Mouse (Mus musculus): ENCODE measurements around the gene Crybg1. TPM values are rescaled to one million over a fixed set of nuclear protein-coding genes. Genes with fewer than 3 reads are reported as not detected.

Crybg1 gene
- total RNA-seq, 1 experiment = 2.5 TPM

DNA sequence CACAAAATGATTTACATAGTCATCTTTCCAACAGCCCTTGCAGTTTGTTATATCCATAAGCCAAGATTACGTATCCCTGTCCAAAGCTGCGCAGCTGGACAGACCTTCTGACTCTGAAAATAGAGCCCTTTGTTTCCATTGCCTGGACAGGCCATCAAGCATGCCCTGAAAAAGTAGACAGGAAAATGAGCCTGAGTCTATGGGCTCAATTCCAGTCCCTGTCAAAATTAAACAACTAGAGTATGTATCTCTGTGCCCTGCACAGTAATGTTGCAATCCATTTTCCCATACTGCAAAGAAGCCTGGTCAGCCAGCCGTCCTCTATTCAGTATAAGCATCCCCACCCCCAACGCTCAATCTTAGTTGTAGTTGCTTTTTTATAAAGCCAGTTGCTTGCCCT is 141.8 kb downstream of the Crybg1 start:
- Histone ChIP-seq H3K36me3 (ENCODE audit: control insufficient read depth, insufficient read depth, low read length, poor library complexity, severe bottlenecking) (no peaks in the 10 kb centered on the region), H3K9me3 (ENCODE audit: control insufficient read depth, insufficient read depth, low read depth, low read length) (no peaks in the 10 kb centered on the region), H3K4me1 (ENCODE audit: control insufficient read depth in 2 of 2, insufficient read depth in 2 of 2, low read length in 2 of 2, poor library complexity in 1 of 2) (no peaks in the 10 kb centered on the region; a peak in 1 of 4 replicates), H3K4me3 (ENCODE audit: insufficient read depth in 1 of 2, low read depth in 1 of 2, low read length in 2 of 2, poor library complexity in 1 of 2, severe bottlenecking in 1 of 2) (no peak overlapping the region), H3K9ac (ENCODE audit: insufficient read depth, low read depth, low read length, poor library complexity, severe bottlenecking) (no peak overlapping the region), H3K27ac (ENCODE audit: insufficient read depth, low read depth, low read length, poor library complexity, severe bottlenecking) (no peak overlapping the region)
- no peak for TF ChIP-seq HCFC1 (IDR thresholded peaks at IDR 0.05; ENCODE audit: borderline replicate concordance, insufficient read depth, low read length)
- TF ChIP-seq CHD2 (IDR thresholded peaks at IDR 0.05; ENCODE audit: low read depth, low read length) = no peak
- TF ChIP-seq ZNF384 (IDR thresholded peaks at IDR 0.05; ENCODE audit: low read depth, low read length) = no peak
- no peak for TF ChIP-seq ZC3H11A (IDR thresholded peaks at IDR 0.05; ENCODE audit: borderline replicate concordance, low read depth, low read length)
- TF ChIP-seq MAFK (IDR thresholded peaks at IDR 0.05; ENCODE audit: insufficient read depth, low read depth, low read length) = no peak
- in situ Hi-C loops (cut with MboI; ENCODE audit: low sequenced_read_pairs in 2 of 2, unreplicated experiment in 2 of 2) = no loop called here
- DNase-seq (ENCODE audit: low read depth, low spot score) = no peak

DNA sequence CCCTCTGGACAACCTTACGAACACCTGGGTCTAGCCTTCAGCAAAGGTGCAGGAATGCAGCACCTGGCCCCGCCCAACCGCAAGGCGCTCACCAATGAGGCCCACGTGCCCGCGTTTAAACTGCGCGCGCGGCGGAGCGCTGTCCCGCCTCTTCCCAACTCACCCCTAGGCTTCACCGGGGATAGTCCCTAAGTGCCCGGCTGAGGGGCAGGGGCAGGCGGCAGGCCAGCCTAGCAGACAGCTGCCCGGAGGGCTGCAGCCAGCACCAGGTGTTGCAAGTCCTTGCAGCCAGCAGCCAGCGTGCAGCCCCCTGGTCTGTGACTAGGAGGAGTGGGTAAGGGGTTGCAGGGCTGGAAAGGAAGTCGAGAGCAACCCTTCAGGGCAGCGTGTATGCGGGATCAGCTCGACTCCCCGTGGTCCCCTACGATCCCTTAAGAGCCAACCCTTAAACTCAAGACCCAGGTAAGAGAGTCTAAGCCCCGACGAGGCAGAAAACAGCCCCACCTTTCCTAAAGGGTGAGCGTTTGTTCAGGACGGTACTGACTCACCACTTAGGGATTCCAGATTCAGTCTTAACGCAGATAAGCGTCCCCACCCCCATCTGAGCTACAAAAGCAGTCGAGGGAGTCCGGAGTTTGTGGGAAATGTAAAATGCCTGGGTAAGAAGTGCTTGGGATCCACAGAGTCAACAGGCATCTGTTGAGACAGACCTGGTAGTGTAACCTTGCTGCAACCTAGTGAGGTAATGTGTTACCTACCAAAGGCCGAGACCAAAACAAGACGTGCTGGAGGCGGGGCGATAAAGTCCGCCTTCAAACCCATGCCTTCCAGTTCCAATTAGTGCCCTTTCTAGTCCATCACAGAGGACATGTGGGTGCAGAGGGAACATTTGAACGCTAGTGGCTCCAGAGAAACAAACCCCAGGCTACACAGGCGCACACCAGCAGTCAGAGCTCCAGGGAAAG is 142.7 kb downstream of the Crybg1 start:
- H3K9me3 ChIP-seq (ENCODE audit: control insufficient read depth, insufficient read depth, low read depth, low read length) = no peaks in the 10 kb centered on the region
- H3K36me3 ChIP-seq (ENCODE audit: control insufficient read depth, insufficient read depth, low read length, poor library complexity, severe bottlenecking) = no peaks in the 10 kb centered on the region
- H3K9ac ChIP-seq (ENCODE audit: insufficient read depth, low read depth, low read length, poor library complexity, severe bottlenecking) = peak overlapping the region; percentile 37
- H3K4me3 ChIP-seq (ENCODE audit: insufficient read depth in 1 of 2, low read depth in 1 of 2, low read length in 2 of 2, poor library complexity in 1 of 2, severe bottlenecking in 1 of 2) = peak overlapping the region; percentile 55 to 64
- peak; percentile 34 for DNase-seq (ENCODE audit: low read depth, low spot score)
- in situ Hi-C loops (cut with MboI; ENCODE audit: low sequenced_read_pairs in 2 of 2, unreplicated experiment in 2 of 2) = no loop called here
- TF ChIP-seq HCFC1 (IDR thresholded peaks at IDR 0.05; ENCODE audit: borderline replicate concordance, insufficient read depth, low read length) (no peak), ZNF384 (IDR thresholded peaks at IDR 0.05; ENCODE audit: low read depth, low read length) (no peak), ZC3H11A (IDR thresholded peaks at IDR 0.05; ENCODE audit: borderline replicate concordance, low read depth, low read length) (no peak), MAFK (IDR thresholded peaks at IDR 0.05; ENCODE audit: insufficient read depth, low read depth, low read length) (no peak), CHD2 (IDR thresholded peaks at IDR 0.05; ENCODE audit: low read depth, low read length) (no peak)
- no peaks in the 10 kb centered on the region; a peak in 1 of 4 replicates for H3K4me1 ChIP-seq (ENCODE audit: control insufficient read depth in 2 of 2, insufficient read depth in 2 of 2, low read length in 2 of 2, poor library complexity in 1 of 2)
- no peak overlapping the region for H3K27ac ChIP-seq (ENCODE audit: insufficient read depth, low read depth, low read length, poor library complexity, severe bottlenecking)

GRCm38 (mm10) chr10:44004221-44004751 is 144.4 kb downstream of the Crybg1 start:
- no peak overlapping the region for H3K27ac ChIP-seq (ENCODE audit: insufficient read depth, low read depth, low read length, poor library complexity, severe bottlenecking)
- peak overlapping the region; percentile 65 to 68 for H3K4me3 ChIP-seq (ENCODE audit: insufficient read depth in 1 of 2, low read depth in 1 of 2, low read length in 2 of 2, poor library complexity in 1 of 2, severe bottlenecking in 1 of 2)
- H3K4me1 ChIP-seq (ENCODE audit: control insufficient read depth in 2 of 2, insufficient read depth in 2 of 2, low read length in 2 of 2, poor library complexity in 1 of 2) = no peaks in the 10 kb centered on the region; a peak in 1 of 4 replicates
- H3K36me3 ChIP-seq (ENCODE audit: control insufficient read depth, insufficient read depth, low read length, poor library complexity, severe bottlenecking) = no peaks in the 10 kb centered on the region
- H3K9ac ChIP-seq (ENCODE audit: insufficient read depth, low read depth, low read length, poor library complexity, severe bottlenecking) = peak overlapping the region; percentile 55; the same call in 1 of the 2 replicates
- no peak for TF ChIP-seq HCFC1 (IDR thresholded peaks at IDR 0.05; ENCODE audit: borderline replicate concordance, insufficient read depth, low read length)
- no peak for TF ChIP-seq MAFK (IDR thresholded peaks at IDR 0.05; ENCODE audit: insufficient read depth, low read depth, low read length)
- H3K9me3 ChIP-seq (ENCODE audit: control insufficient read depth, insufficient read depth, low read depth, low read length) = no peaks in the 10 kb centered on the region
- DNase-seq (ENCODE audit: low read depth, low spot score) = no peak
- in situ Hi-C loops (cut with MboI; ENCODE audit: low sequenced_read_pairs in 2 of 2, unreplicated experiment in 2 of 2) = no loop called here

DNA sequence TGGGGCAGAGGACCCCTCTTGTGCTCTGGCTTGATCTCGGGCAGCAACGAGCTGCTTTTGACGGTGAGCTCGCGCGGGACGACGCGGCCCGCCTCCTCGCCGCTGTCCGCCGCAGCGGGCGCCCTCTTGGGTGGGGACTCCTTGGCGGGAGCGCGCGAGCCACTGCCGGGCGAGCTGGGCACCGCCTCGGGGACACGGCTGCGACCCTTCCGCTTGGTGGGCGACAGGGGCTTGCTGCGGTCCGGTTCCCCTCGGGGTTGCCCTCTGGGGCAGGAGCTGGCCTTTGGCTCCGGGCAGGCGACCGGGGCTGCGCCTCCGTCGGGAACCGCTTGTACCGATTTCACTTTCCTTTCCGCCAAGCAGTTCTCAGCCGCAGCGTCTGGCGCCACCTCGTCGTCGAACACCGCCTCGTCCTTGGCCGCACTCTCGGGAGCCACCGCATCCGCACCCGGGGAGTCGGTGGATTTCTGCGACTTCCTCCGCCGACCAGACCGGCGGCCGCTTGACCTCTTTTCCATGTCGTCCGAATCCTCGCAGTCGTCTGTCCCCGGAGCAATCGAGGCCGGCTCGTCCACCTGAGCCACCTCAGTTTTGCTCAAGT is 145.0 kb downstream of the Crybg1 start:
- in situ Hi-C loops (cut with MboI; ENCODE audit: low sequenced_read_pairs in 2 of 2, unreplicated experiment in 2 of 2) = no loop called here
- peak overlapping the region; percentile 55 for H3K9ac ChIP-seq (ENCODE audit: insufficient read depth, low read depth, low read length, poor library complexity, severe bottlenecking)
- H3K4me3 ChIP-seq (ENCODE audit: insufficient read depth in 1 of 2, low read depth in 1 of 2, low read length in 2 of 2, poor library complexity in 1 of 2, severe bottlenecking in 1 of 2) = peak overlapping the region; percentile 65 to 68
- H3K4me1 ChIP-seq (ENCODE audit: control insufficient read depth in 2 of 2, insufficient read depth in 2 of 2, low read length in 2 of 2, poor library complexity in 1 of 2) = no peaks in the 10 kb centered on the region; a peak in 1 of 4 replicates
- no peaks in the 10 kb centered on the region for H3K36me3 ChIP-seq (ENCODE audit: control insufficient read depth, insufficient read depth, low read length, poor library complexity, severe bottlenecking)
- DNase-seq (ENCODE audit: low read depth, low spot score) = no peak
- TF ChIP-seq ZNF384 (IDR thresholded peaks at IDR 0.05; ENCODE audit: low read depth, low read length) = no peak
- TF ChIP-seq ZC3H11A (IDR thresholded peaks at IDR 0.05; ENCODE audit: borderline replicate concordance, low read depth, low read length) = no peak
- TF ChIP-seq MAFK (IDR thresholded peaks at IDR 0.05; ENCODE audit: insufficient read depth, low read depth, low read length) = no peak
- no peak for TF ChIP-seq HCFC1 (IDR thresholded peaks at IDR 0.05; ENCODE audit: borderline replicate concordance, insufficient read depth, low read length)
- TF ChIP-seq CHD2 (IDR thresholded peaks at IDR 0.05; ENCODE audit: low read depth, low read length) = no peak
- H3K9me3 ChIP-seq (ENCODE audit: control insufficient read depth, insufficient read depth, low read depth, low read length) = no peaks in the 10 kb centered on the region
- no peak overlapping the region for H3K27ac ChIP-seq (ENCODE audit: insufficient read depth, low read depth, low read length, poor library complexity, severe bottlenecking)
